Mouse (Mus musculus): ENCODE results near the gene Gadd45a.

The Gadd45a gene

DNA sequence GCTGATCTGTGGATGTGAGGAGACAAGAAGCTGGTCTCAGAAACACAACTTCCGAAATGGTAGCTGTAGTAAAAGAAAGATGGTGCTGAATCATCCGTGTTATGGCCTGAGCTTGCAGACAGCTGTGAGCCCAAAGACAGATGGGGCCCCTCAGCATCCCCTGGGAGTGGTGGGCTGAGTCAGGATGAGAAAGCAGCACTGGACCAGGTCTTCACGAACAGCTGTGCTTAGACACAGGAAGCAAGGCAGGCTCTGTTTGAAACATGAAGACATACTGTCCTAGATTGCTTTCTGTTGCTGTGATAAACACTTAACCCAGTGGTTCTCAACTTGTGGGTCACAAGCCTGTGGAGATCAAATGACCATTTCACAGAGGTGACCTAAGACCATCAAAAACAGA, 49.6 kb downstream of the Gadd45a start:
- DNase-seq (ENCODE audit: extremely low spot score, low spot score): no peak

DNA sequence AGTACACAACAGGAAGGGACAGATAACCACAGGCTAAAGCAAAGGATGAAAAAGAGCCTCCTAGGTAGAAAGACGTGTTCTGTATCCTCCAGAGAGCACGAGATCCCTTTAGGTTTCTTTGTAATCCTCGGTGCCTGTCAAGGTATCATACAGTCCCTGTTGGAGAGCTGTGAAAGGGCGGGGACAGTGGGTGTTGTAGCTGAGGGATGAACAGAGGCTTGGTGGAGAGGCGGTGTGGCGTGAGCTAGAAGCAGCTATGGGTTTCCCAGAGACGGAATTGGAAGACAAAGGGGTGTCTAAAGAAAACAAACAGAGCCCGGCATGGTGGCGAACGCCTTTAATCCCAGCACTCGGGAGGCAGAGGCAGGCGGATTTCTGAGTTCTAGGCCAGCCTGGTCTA, 51.2 kb downstream of the Gadd45a start:
- DNase-seq (ENCODE audit: extremely low spot score, low spot score): no peak

- no peak for DNase-seq (ENCODE audit: extremely low spot score, low spot score)
Observed at GRCm38 (mm10) chr6:66985500-66985899, 51.8 kb downstream of the Gadd45a start.
